Mouse (Mus musculus) ES-E14 (cell line): ENCODE data around the gene Adcy5.

Source experiments
- CHD2 ChIP-seq: IDR thresholded peaks from 2 replicates; pipeline ENCODE4 v1.6.1; 2014; ENCODE audit warnings: mild to moderate bottlenecking, low read depth, low read length, inconsistent platforms
- HCFC1 ChIP-seq: IDR thresholded peaks from 2 replicates; pipeline ENCODE4 v1.6.1; 2012; ENCODE audit warnings: low read length, inconsistent platforms, borderline replicate concordance; ENCODE audit not compliant: insufficient read depth
- ZNF384 ChIP-seq: IDR thresholded peaks from 2 replicates; pipeline ENCODE4 v1.6.1; 2012; ENCODE audit warnings: low read depth, low read length, inconsistent platforms

DNA sequence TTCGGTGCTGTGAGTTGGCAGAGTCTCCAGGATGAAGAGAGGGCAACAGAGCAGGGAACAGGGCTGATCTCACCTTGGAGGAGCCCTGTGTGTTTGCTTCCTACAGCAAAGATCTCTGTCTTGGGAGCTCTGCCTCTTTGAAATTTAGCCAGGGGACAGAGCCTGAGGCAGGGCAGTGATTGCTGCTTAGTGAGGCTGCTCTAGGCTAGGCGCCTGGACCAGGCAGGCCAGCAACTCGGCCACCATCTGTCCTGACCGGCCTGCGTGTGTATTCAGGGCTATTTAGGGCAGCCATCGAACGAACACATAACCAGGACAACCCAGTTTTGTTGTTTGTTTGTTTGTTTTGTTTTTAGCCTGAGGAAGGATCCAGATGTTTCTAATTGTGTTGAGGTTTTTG lies 36.6 kb downstream of the Adcy5 start:
- TF ChIP-seq CHD2: no peak
- TF ChIP-seq HCFC1: no peak
- TF ChIP-seq ZNF384: no peak
